Mouse (Mus musculus): Measurements from ENCODE around the gene Slc29a2.

DNA sequence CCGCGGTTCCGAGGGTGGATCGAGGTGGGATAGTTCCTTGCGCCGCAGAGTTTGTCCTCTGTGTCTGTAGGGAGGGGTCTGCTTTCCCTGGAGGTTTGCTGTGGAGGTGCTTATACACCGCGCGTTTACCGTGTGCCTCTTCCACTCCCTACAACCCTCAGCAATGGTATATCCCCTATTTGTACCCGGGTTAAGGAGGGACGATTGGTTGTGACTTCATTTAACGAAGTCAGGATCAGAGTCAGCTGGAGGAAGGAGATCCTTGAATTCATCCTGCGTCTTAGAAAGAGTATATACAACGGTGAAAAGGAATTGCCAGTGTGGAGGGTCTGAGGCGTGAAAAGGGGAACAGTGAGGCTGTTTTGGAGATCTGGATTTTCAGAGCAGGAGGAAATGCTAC is 17.9 kb downstream of the Slc29a2 start:
- TF ChIP-seq CTCF (IDR thresholded peaks at IDR 0.05; ENCODE audit: low read depth) (no peak), EP300 (IDR thresholded peaks at IDR 0.05; ENCODE audit: low read depth) (no peak)
